In the genomic region with DNA sequence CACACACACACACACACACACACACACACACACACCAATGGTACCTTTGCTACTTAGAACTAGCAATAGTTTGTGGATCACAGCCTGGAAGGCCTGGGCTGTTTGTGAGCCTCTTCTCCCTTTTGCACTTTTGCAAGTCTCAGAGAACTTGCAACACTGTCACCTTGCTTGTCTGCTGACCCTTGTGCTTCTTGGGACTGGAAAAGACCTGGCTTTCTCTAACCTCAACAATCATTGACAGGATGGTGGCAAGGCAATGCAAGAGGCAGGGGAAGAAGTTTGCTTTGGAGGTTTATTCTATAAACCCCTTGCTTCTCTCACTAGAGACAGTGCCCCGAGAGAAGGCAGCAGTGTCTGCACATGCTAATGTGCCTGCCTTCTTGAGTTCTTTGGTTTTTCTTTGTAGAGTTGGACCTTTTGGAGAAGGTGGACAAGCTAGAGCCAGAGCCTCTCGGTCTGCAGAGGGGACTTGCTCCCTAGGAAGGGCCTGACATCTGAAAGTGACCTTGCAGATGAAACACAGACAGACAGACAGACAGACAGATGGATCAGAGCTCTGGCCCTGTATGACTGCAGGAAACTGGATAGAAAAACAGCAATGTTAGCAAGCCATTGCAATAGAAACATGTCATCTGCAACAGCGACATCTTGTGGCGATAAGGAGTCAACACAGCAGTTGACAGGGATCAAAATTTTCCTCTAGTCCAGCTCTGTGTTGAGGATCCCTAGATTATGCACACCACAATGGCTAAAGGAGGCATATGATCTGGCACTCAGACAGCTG, we compare ENCODE assay signal across 8 mouse cellular contexts.
A peak's percentile ranks its signal among the peaks of the same experiment; 100 is the strongest.
DNase-seq lines count a peak whose midpoint lies in the region; ATAC-seq and TF ChIP-seq lines count a peak whose summit lies in the region.

No protein-coding gene starts in this region.

- H3K4me3 ChIP-seq in liver, embryonic 12.5 days, result no peak overlapping the region
- no peak overlapping the region for H3K4me3 ChIP-seq in kidney, embryonic 16.5 days (ENCODE audit: low read length)
- H3K4me3 ChIP-seq in lung, adult 2 months (replicated peaks; ENCODE audit: extremely low read depth, low read depth, low read length), result no peak overlapping the region

- 0 out of 2 replicates have a peak, but pooled peaks have one; percentile 5 for TF ChIP-seq CTCF in lung, adult 2 months (IDR thresholded peaks at IDR 0.05; ENCODE audit: insufficient read depth, low read length)

- ATAC-seq in liver, embryonic 12.5 days, result no peak
- ATAC-seq in kidney, embryonic 16.5 days (ENCODE audit: low FRiP score, low TSS enrichment), result peak; percentile 88

- 24% methylated on average over 4 of the region's 4 CpGs for WGBS in liver, embryonic 12.5 days (ENCODE audit: insufficient replicate concordance)
- WGBS in kidney, embryonic 16.5 days, result 30% methylated on average over 4 of the region's 4 CpGs
- WGBS in lung, adult 2 months, result 31% methylated on average over 4 of the region's 4 CpGs

- DNase-seq in liver, result peak; percentile 4
- peak; percentile 50 for DNase-seq in cerebellum, adult 11-12 months
- peak; percentile 66 for DNase-seq in forelimb bud, embryonic 11.5 days (ENCODE audit: low read depth, low spot score)
- no peak for DNase-seq in lung, adult 2 months
- peak; percentile 83 for DNase-seq in retina, embryonic 14.5 days (ENCODE audit: low spot score)
- no peak for DNase-seq in T-cell, adult 2 months (ENCODE audit: low spot score)

- H3K4me2 ChIP-seq in liver, embryonic 12.5 days, result no peak overlapping the region
- H3K4me2 ChIP-seq in kidney, embryonic 16.5 days (replicated peaks; ENCODE audit: low read depth, low read length), result no peak overlapping the region

- H3K36me3 ChIP-seq in liver, embryonic 12.5 days, result no peaks in the 10 kb centered on the region
- no peaks in the 10 kb centered on the region for H3K36me3 ChIP-seq in kidney, embryonic 16.5 days (ENCODE audit: insufficient read depth, low read length)

- 0 out of 2 replicates have a peak, but pooled peaks cover 2% of the 10 kb centered on the region for H3K9me3 ChIP-seq in liver, embryonic 12.5 days (replicated peaks)
- no peaks in the 10 kb centered on the region for H3K9me3 ChIP-seq in kidney, embryonic 16.5 days (ENCODE audit: low read length)

- H3K27me3 ChIP-seq in liver, embryonic 12.5 days (replicated peaks), result no peaks in the 10 kb centered on the region
- no peaks in the 10 kb centered on the region for H3K27me3 ChIP-seq in kidney, embryonic 16.5 days (ENCODE audit: insufficient read depth, low read length)

- H3K9ac ChIP-seq in liver, embryonic 12.5 days, result no peak overlapping the region
- H3K9ac ChIP-seq in kidney, embryonic 16.5 days (replicated peaks; ENCODE audit: low read length), result no peak overlapping the region

- no peaks in the 10 kb centered on the region for H3K4me1 ChIP-seq in liver, embryonic 12.5 days
- H3K4me1 ChIP-seq in kidney, embryonic 16.5 days (ENCODE audit: insufficient read depth, low read length), result 0 out of 2 replicates have a peak, but pooled peaks cover 3% of the 10 kb centered on the region
- no peaks in the 10 kb centered on the region for H3K4me1 ChIP-seq in lung, adult 2 months (ENCODE audit: control insufficient read depth, insufficient read depth, low read length)

- no peak overlapping the region for H3K27ac ChIP-seq in liver, embryonic 12.5 days
- peak overlapping the region; percentile 29; the same call in 1 of the 2 replicates for H3K27ac ChIP-seq in kidney, embryonic 16.5 days (ENCODE audit: low read length)

- TF ChIP-seq POLR2A in lung, adult 2 months (IDR thresholded peaks at IDR 0.05; ENCODE audit: borderline replicate concordance, extremely low read depth, low read depth, low read length), result no peak

Comparison
In these comparisons a context has a peak if more than half of its experiments do, and no peak if none do; other contexts are left out.
1. DNase-seq: peak in liver (single experiment), cerebellum, adult 11-12 months (single experiment), forelimb bud, embryonic 11.5 days (single experiment) and retina, embryonic 14.5 days (single experiment); none in lung, adult 2 months (single experiment) and T-cell, adult 2 months (single experiment).